Mouse (Mus musculus): ENCODE results near the gene Iqcd. TPM values are rescaled to one million over a fixed set of nuclear protein-coding genes. Genes with fewer than 3 reads are reported as not detected.

The Iqcd gene
- polyA plus RNA-seq, 1 experiment = 0.33 TPM

DNA sequence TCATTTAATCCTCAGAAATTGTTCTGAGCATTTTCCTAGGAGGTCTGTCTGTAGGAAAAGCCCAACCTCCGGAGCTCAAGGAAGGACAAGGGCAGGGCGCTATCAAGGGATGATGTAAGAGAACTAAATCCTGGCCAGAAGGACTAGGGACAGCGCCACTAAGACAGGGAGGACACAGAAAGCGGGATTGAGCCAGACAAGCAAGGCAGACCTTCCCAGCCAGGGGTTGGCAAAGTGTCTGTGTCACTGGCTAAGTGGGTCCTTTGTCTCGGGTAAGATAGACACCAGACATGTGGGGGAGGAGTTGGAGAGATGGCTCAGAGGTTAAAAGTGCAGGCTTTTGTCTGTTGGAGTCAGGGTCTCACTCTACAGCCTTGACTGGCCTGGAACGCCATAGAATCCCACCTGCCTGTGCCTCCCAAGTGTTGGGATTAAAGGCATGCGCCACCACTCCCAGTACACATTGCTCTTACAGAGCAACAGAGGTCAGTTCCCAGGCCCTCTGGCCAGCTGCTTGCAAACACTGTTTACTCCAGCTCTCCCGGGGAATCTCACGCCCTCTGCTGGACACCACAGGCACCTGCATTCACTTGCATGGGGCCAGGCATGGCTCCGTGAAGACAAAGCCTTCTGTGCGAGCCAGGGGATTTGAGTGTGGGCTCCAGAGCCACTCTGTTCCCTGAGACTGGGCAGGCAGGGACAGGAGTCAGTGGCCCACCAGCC lies 12.3 kb downstream of the Iqcd start:
- Histone ChIP-seq H3ac (ENCODE audit: control insufficient read depth, insufficient read length, low read depth) (no peak overlapping the region), H3K79me3 (ENCODE audit: low read depth) (no peaks in the 10 kb centered on the region), H3K4me3 (ENCODE audit: insufficient read depth, poor library complexity, severe bottlenecking) (no peak overlapping the region), H3K36me3 (ENCODE audit: control insufficient read depth, insufficient read depth) (no peaks in the 10 kb centered on the region), H3K79me2 (ENCODE audit: control insufficient read depth, insufficient read depth) (no peaks in the 10 kb centered on the region), H3K27me3 (ENCODE audit: control insufficient read depth, insufficient read depth, insufficient read length) (no peaks in the 10 kb centered on the region)
- TF ChIP-seq CEBPB (IDR thresholded peaks at IDR 0.05; ENCODE audit: low read depth) (no peak), MYOD1 (IDR thresholded peaks at IDR 0.05; ENCODE audit: control insufficient read depth, insufficient read length, low read depth) (no peak), MYOG (IDR thresholded peaks at IDR 0.05; ENCODE audit: control insufficient read depth, extremely low read depth, insufficient read length) (no peak), FOSL1 (IDR thresholded peaks at IDR 0.05; ENCODE audit: insufficient read depth, low read length, poor library complexity, severe bottlenecking) (no peak), CTCF (IDR thresholded peaks at IDR 0.05; ENCODE audit: control insufficient read depth, insufficient read depth, insufficient read length) (peak; percentile 72), MAX (IDR thresholded peaks at IDR 0.05) (no peak)

DNA sequence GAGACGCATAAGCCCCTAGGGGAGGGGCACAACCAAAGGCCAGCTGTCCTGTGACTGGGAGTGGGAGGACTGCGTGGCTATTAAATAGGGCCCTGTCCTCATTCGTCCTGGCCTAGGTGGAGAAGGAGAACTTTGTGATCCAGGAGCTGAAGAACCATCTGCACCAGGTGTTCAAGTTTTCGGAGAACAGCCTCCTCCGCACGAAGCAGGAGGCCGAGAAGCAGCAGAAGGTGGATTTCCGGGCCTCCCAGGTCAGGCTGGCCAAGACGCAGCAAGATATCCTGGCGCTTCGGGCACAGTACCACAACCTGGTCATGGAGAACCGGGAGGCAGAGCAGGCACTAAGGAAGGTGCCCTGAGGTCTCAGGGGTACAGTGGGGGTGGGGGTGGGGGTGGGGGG lies 13.4 kb downstream of the Iqcd start:
- Histone ChIP-seq H3K27me3 (ENCODE audit: control insufficient read depth, insufficient read depth, insufficient read length) (no peaks in the 10 kb centered on the region), H3K36me3 (ENCODE audit: control insufficient read depth, insufficient read depth) (no peaks in the 10 kb centered on the region), H3ac (ENCODE audit: control insufficient read depth, insufficient read length, low read depth) (no peak overlapping the region), H3K79me2 (ENCODE audit: control insufficient read depth, insufficient read depth) (no peaks in the 10 kb centered on the region), H3K79me3 (ENCODE audit: low read depth) (no peaks in the 10 kb centered on the region), H3K4me3 (ENCODE audit: insufficient read depth, poor library complexity, severe bottlenecking) (no peak overlapping the region)
- no peak for TF ChIP-seq USF1 (IDR thresholded peaks at IDR 0.05; ENCODE audit: low read depth)

DNA sequence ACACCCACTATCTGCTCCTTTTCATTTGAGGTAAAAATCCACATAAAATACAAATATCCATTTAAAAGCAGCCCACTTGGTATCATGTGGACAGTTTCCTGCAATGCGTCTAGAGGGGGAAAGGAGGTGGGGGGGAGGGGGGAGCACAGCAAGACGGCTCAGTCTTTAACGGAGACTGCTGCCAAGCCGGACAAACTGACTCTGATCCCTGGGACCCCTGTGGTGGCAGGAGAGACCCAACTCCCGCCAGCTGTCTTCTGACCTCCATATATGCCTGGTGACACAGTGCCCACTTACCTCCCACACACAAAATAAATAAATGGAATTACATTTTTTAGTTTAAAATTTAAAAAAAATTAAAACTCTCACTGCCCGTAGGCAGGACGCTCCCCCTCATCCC lies 14.7 kb downstream of the Iqcd start:
- no peaks in the 10 kb centered on the region for H3K79me2 ChIP-seq (ENCODE audit: control insufficient read depth, insufficient read depth)
- no peak overlapping the region for H3ac ChIP-seq (ENCODE audit: control insufficient read depth, insufficient read length, low read depth)
- no peaks in the 10 kb centered on the region for H3K79me3 ChIP-seq (ENCODE audit: low read depth)
- no peaks in the 10 kb centered on the region for H3K27me3 ChIP-seq (ENCODE audit: control insufficient read depth, insufficient read depth, insufficient read length)
- no peaks in the 10 kb centered on the region for H3K36me3 ChIP-seq (ENCODE audit: control insufficient read depth, insufficient read depth)
- H3K4me3 ChIP-seq (ENCODE audit: insufficient read depth, poor library complexity, severe bottlenecking) = no peak overlapping the region
- TF ChIP-seq USF1 (IDR thresholded peaks at IDR 0.05; ENCODE audit: low read depth) (no peak), MAX (IDR thresholded peaks at IDR 0.05) (no peak), FOSL1 (IDR thresholded peaks at IDR 0.05; ENCODE audit: insufficient read depth, low read length, poor library complexity, severe bottlenecking) (no peak), MYOG (IDR thresholded peaks at IDR 0.05; ENCODE audit: control insufficient read depth, extremely low read depth, insufficient read length) (no peak), CEBPB (IDR thresholded peaks at IDR 0.05; ENCODE audit: low read depth) (no peak), MYOD1 (IDR thresholded peaks at IDR 0.05; ENCODE audit: control insufficient read depth, insufficient read length, low read depth) (no peak), CTCF (IDR thresholded peaks at IDR 0.05; ENCODE audit: control insufficient read depth, insufficient read depth, insufficient read length) (no peak)

DNA sequence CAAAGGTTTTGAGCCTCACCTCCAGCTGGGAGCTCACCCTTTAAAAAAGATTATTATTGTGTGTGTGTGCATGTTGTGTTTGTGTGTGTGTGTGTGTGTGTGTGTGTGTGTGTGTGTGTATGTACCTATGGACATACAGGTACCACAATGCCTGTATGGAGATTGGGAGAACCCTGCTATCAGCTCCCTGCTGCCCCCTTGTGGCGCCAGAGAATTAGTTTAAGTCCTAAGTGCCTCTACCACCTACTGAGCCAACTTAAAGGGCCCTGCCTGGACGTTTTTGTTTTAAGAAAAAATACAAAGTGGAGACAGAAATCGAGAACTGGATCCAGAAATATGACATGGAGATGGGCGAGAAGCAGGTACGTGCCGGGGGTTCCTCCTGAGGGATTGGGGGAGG lies 16.0 kb downstream of the Iqcd start:
- no peaks in the 10 kb centered on the region for H3K27me3 ChIP-seq (ENCODE audit: control insufficient read depth, insufficient read depth, insufficient read length)
- no peak overlapping the region for H3ac ChIP-seq (ENCODE audit: control insufficient read depth, insufficient read length, low read depth)
- no peaks in the 10 kb centered on the region for H3K79me3 ChIP-seq (ENCODE audit: low read depth)
- TF ChIP-seq CTCF (IDR thresholded peaks at IDR 0.05; ENCODE audit: control insufficient read depth, insufficient read depth, insufficient read length) (peak; percentile 53), MAX (IDR thresholded peaks at IDR 0.05) (no peak)
- H3K36me3 ChIP-seq (ENCODE audit: control insufficient read depth, insufficient read depth) = no peaks in the 10 kb centered on the region
- H3K4me3 ChIP-seq (ENCODE audit: insufficient read depth, poor library complexity, severe bottlenecking) = peak overlapping the region; percentile 11
- no peaks in the 10 kb centered on the region for H3K79me2 ChIP-seq (ENCODE audit: control insufficient read depth, insufficient read depth)

DNA sequence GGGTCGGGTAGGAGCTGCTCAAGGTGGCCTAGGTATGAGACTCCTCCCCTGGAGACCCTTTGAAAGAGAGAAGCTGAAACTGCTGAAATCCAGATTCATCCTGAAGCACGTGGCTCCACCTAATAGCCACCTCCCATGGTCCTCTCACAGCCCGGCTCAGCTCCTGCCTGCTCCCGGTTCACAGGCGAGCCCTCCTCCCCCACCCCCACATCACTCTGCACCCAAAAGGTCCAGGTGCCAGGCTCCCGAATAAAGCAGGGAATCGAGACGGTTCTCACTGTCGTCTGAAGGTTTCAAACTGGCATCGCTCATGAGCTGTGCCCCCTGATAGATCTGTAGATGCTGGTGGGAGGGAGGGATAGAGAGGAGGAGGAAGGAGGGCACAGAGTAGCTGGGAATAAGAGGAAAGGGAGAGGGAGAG lies 16.4 kb downstream of the Iqcd start:
- TF ChIP-seq MYOD1 (IDR thresholded peaks at IDR 0.05; ENCODE audit: control insufficient read depth, insufficient read length, low read depth) = no peak
- TF ChIP-seq CEBPB (IDR thresholded peaks at IDR 0.05; ENCODE audit: low read depth) = no peak
- no peak for TF ChIP-seq MAX (IDR thresholded peaks at IDR 0.05)
- no peak for TF ChIP-seq MYOG (IDR thresholded peaks at IDR 0.05; ENCODE audit: control insufficient read depth, extremely low read depth, insufficient read length)
- TF ChIP-seq CTCF (IDR thresholded peaks at IDR 0.05; ENCODE audit: control insufficient read depth, insufficient read depth, insufficient read length) = no peak
- TF ChIP-seq USF1 (IDR thresholded peaks at IDR 0.05; ENCODE audit: low read depth) = no peak
- no peak for TF ChIP-seq FOSL1 (IDR thresholded peaks at IDR 0.05; ENCODE audit: insufficient read depth, low read length, poor library complexity, severe bottlenecking)
- Histone ChIP-seq H3K79me3 (ENCODE audit: low read depth) (no peaks in the 10 kb centered on the region), H3K27me3 (ENCODE audit: control insufficient read depth, insufficient read depth, insufficient read length) (no peaks in the 10 kb centered on the region), H3K36me3 (ENCODE audit: control insufficient read depth, insufficient read depth) (no peaks in the 10 kb centered on the region), H3K79me2 (ENCODE audit: control insufficient read depth, insufficient read depth) (no peaks in the 10 kb centered on the region), H3ac (ENCODE audit: control insufficient read depth, insufficient read length, low read depth) (peak overlapping the region; percentile 40), H3K4me3 (ENCODE audit: insufficient read depth, poor library complexity, severe bottlenecking) (peak overlapping the region; percentile 11)

DNA sequence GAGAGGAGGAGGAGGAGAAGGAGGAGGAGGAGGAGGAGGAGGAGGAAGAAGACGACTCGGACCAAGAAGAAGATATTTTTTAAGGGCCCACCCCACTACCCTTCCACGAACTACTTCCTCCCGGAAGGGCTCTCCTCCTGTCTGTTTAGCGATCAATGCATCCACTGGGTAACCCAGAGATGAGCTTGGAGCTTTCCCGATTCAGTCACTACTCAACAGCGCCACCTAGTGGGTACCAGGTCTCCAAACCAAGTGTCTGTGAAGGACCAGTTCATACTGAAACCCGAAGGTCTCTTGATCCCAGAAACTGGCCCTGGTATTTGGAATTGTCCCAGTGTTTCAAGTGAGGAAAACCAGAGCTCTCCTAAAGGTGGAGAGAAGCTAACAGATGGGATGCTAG lies 16.9 kb downstream of the Iqcd start:
- Histone ChIP-seq H3K4me3 (ENCODE audit: insufficient read depth, poor library complexity, severe bottlenecking) (no peak overlapping the region), H3K36me3 (ENCODE audit: control insufficient read depth, insufficient read depth) (no peaks in the 10 kb centered on the region)
- TF ChIP-seq MYOD1 (IDR thresholded peaks at IDR 0.05; ENCODE audit: control insufficient read depth, insufficient read length, low read depth) (no peak), FOSL1 (IDR thresholded peaks at IDR 0.05; ENCODE audit: insufficient read depth, low read length, poor library complexity, severe bottlenecking) (no peak), CEBPB (IDR thresholded peaks at IDR 0.05; ENCODE audit: low read depth) (no peak), MYOG (IDR thresholded peaks at IDR 0.05; ENCODE audit: control insufficient read depth, extremely low read depth, insufficient read length) (no peak), USF1 (IDR thresholded peaks at IDR 0.05; ENCODE audit: low read depth) (no peak), CTCF (IDR thresholded peaks at IDR 0.05; ENCODE audit: control insufficient read depth, insufficient read depth, insufficient read length) (peak; percentile 54)

More for the DNA sequence above, 16.9 kb downstream of the Iqcd start:
- Histone ChIP-seq H3K79me2 (ENCODE audit: control insufficient read depth, insufficient read depth) (no peaks in the 10 kb centered on the region), H3K27me3 (ENCODE audit: control insufficient read depth, insufficient read depth, insufficient read length) (no peaks in the 10 kb centered on the region), H3ac (ENCODE audit: control insufficient read depth, insufficient read length, low read depth) (no peak overlapping the region), H3K79me3 (ENCODE audit: low read depth) (no peaks in the 10 kb centered on the region)
